Mouse (Mus musculus): ENCODE measurements around the gene Dnttip2.
"Not testable (repeated sequence)": the region's sequence is repeated elsewhere in the genome, so short reads cannot be mapped to it uniquely, and the experiment has no call there.

The Dnttip2 gene

GRCm38 (mm10) chr3:122274241-122275024, at the start of gene Dnttip2:
Gene Dnttip2 (plus strand): TSS chr3:122274388.
- in situ Hi-C loops (cut with MseI, MboI) = no loop called here

GRCm38 (mm10) chr3:122226972-122227371, 47.2 kb upstream of the Dnttip2 start:
- in situ Hi-C loops (cut with MseI, MboI) = not testable (repeated sequence)

- in situ Hi-C loops (cut with MseI, MboI) = no loop called here
Observed at GRCm38 (mm10) chr3:122235772-122236171, 38.4 kb upstream of the Dnttip2 start.

- in situ Hi-C loops (cut with MseI, MboI) = no loop called here
Observed at GRCm38 (mm10) chr3:122242876-122243275, 31.3 kb upstream of the Dnttip2 start.

- in situ Hi-C loops (cut with MseI, MboI) = no loop called here
Observed at GRCm38 (mm10) chr3:122243416-122244167, 30.6 kb upstream of the Dnttip2 start.

- in situ Hi-C loops (cut with MseI, MboI) = no loop called here
Observed at GRCm38 (mm10) chr3:122244759-122245158, 29.4 kb upstream of the Dnttip2 start.

GRCm38 (mm10) chr3:122245215-122245877, 28.8 kb upstream of the Dnttip2 start, which contains the start of gene Gclm:
Gene Gclm (plus strand): TSS chr3:122245557.
- in situ Hi-C loops (cut with MseI, MboI) = no loop called here

GRCm38 (mm10) chr3:122245878-122246332, 28.3 kb upstream of the Dnttip2 start:
- in situ Hi-C loops (cut with MseI, MboI) = no loop called here

GRCm38 (mm10) chr3:122246406-122246805, 27.8 kb upstream of the Dnttip2 start:
- in situ Hi-C loops (cut with MseI, MboI) = no loop called here

- in situ Hi-C loops (cut with MseI, MboI) = no loop called here
Observed at GRCm38 (mm10) chr3:122246986-122247767, 27.0 kb upstream of the Dnttip2 start.

GRCm38 (mm10) chr3:122247768-122248100, 26.5 kb upstream of the Dnttip2 start:
- in situ Hi-C loops (cut with MseI, MboI) = no loop called here

- in situ Hi-C loops (cut with MseI, MboI) = no loop called here
Observed at GRCm38 (mm10) chr3:122252466-122253253, 21.5 kb upstream of the Dnttip2 start.

- in situ Hi-C loops (cut with MseI, MboI) = not testable (repeated sequence)
Observed at GRCm38 (mm10) chr3:122254050-122254449, 20.1 kb upstream of the Dnttip2 start.

- in situ Hi-C loops (cut with MseI, MboI) = loop anchor here in 1 of 2 experiments (10.0 kb wide), 1 partner anchor 75 kb away; no protein-coding TSS in a partner anchor
Observed at GRCm38 (mm10) chr3:122269986-122270385, 4.2 kb upstream of the Dnttip2 start.

- in situ Hi-C loops (cut with MseI, MboI) = not testable (repeated sequence)
Observed at GRCm38 (mm10) chr3:122272565-122272964, 1.6 kb upstream of the Dnttip2 start.

GRCm38 (mm10) chr3:122273407-122274240, 564 bp upstream of the Dnttip2 start:
- in situ Hi-C loops (cut with MseI, MboI) = no loop called here

- in situ Hi-C loops (cut with MseI, MboI) = no loop called here
Observed at GRCm38 (mm10) chr3:122275111-122275510, 923 bp downstream of the Dnttip2 start.

GRCm38 (mm10) chr3:122287195-122287594, 13.0 kb downstream of the Dnttip2 start:
- in situ Hi-C loops (cut with MseI, MboI) = no loop called here

- in situ Hi-C loops (cut with MseI, MboI) = no loop called here
Observed at GRCm38 (mm10) chr3:122288613-122289195, 14.5 kb downstream of the Dnttip2 start.

Data from mouse trophoblast stem cell (cell line).